Mouse (Mus musculus): ENCODE data around the gene Olfml1. TPM values are rescaled to one million over a fixed set of nuclear protein-coding genes. Genes with fewer than 3 reads are reported as not detected.

The Olfml1 gene
- polyA plus RNA-seq (2021), result not detected

GRCm38 (mm10) chr7:107567261-107567671 lies at the start of gene Olfml1:
Olfml1 (plus strand) TSS chr7:107567446.
- ATAC-seq (no peak), DNase-seq (ENCODE audit: low read depth, low spot score) (no peak)
- H3K27me3 ChIP-seq, result peaks cover 6% of the 10 kb centered on the region
- in situ Hi-C loops (cut with MboI; ENCODE audit: low pct_unique_long_range_greater_than_20kb), result no loop called here
- ChIA-PET CTCF (no interaction called here), POLR2A (no interaction called here)
- TF ChIP-seq CTCF (IDR thresholded peaks at IDR 0.05), result no peak

- DNase-seq (ENCODE audit: low read depth, low spot score) (no peak), ATAC-seq (no peak)
- H3K27me3 ChIP-seq, result no peaks in the 10 kb centered on the region
- in situ Hi-C loops (cut with MboI; ENCODE audit: low pct_unique_long_range_greater_than_20kb), result no loop called here
- ChIA-PET CTCF (no interaction called here), POLR2A (no interaction called here)
- TF ChIP-seq CTCF (IDR thresholded peaks at IDR 0.05), result no peak
These were observed 47.8 kb upstream of the Olfml1 start for GRCm38 (mm10) chr7:107519256-107520025.

- no peak for ATAC-seq
These were observed 45.8 kb upstream of the Olfml1 start for GRCm38 (mm10) chr7:107521411-107521810.

GRCm38 (mm10) chr7:107526299-107526698 lies 40.9 kb upstream of the Olfml1 start:
- ATAC-seq (no peak), DNase-seq (ENCODE audit: low read depth, low spot score) (no peak)
- peaks cover 8% of the 10 kb centered on the region for H3K27me3 ChIP-seq
- in situ Hi-C loops (cut with MboI; ENCODE audit: low pct_unique_long_range_greater_than_20kb), result no loop called here
- CTCF ChIA-PET, result interaction anchor here (0.8 to 1.4 kb wide), 5 partner anchors 8 to 309 kb away, joined by 3 to 4 read pairs (median 3); no protein-coding TSS in a partner anchor
- TF ChIP-seq CTCF (IDR thresholded peaks at IDR 0.05), result peak; percentile 63
- POLR2A ChIA-PET, result no interaction called here

More at GRCm38 (mm10) chr7:107521411-107521810, 45.8 kb upstream of the Olfml1 start:
- peaks cover 8% of the 10 kb centered on the region for H3K27me3 ChIP-seq
- CTCF ChIA-PET, result no interaction called here
- TF ChIP-seq CTCF (IDR thresholded peaks at IDR 0.05), result no peak
- POLR2A ChIA-PET, result no interaction called here
- in situ Hi-C loops (cut with MboI; ENCODE audit: low pct_unique_long_range_greater_than_20kb), result no loop called here
- no peak for DNase-seq (ENCODE audit: low read depth, low spot score)

- CTCF ChIA-PET, result no interaction called here
- in situ Hi-C loops (cut with MboI; ENCODE audit: low pct_unique_long_range_greater_than_20kb), result no loop called here
- H3K27me3 ChIP-seq, result peaks cover 8% of the 10 kb centered on the region
- DNase-seq (ENCODE audit: low read depth, low spot score) (no peak), ATAC-seq (no peak)
- POLR2A ChIA-PET, result no interaction called here
- no peak for TF ChIP-seq CTCF (IDR thresholded peaks at IDR 0.05)
These were observed 39.0 kb upstream of the Olfml1 start for GRCm38 (mm10) chr7:107528169-107528772.

GRCm38 (mm10) chr7:107529364-107529763 lies 37.9 kb upstream of the Olfml1 start:
- in situ Hi-C loops (cut with MboI; ENCODE audit: low pct_unique_long_range_greater_than_20kb), result no loop called here
- TF ChIP-seq CTCF (IDR thresholded peaks at IDR 0.05), result no peak
- H3K27me3 ChIP-seq, result peaks cover 8% of the 10 kb centered on the region
- no peak for DNase-seq (ENCODE audit: low read depth, low spot score)
- ATAC-seq, result no peak
- POLR2A ChIA-PET, result no interaction called here
- CTCF ChIA-PET, result no interaction called here

GRCm38 (mm10) chr7:107535311-107535710 lies 31.9 kb upstream of the Olfml1 start:
- in situ Hi-C loops (cut with MboI; ENCODE audit: low pct_unique_long_range_greater_than_20kb), result no loop called here
- ChIA-PET CTCF (interaction anchor here (1.5 kb wide), 1 partner anchor 9 kb away, joined by 4 read pairs; no protein-coding TSS in a partner anchor), POLR2A (no interaction called here)
- no peak for DNase-seq (ENCODE audit: low read depth, low spot score)
- no peak for TF ChIP-seq CTCF (IDR thresholded peaks at IDR 0.05)
- no peak for ATAC-seq
- peaks cover 2% of the 10 kb centered on the region for H3K27me3 ChIP-seq

- DNase-seq (ENCODE audit: low read depth, low spot score) (no peak), ATAC-seq (no peak)
- H3K27me3 ChIP-seq, result peaks cover 10% of the 10 kb centered on the region
- CTCF ChIA-PET, result interaction anchor here (1.5 kb wide), 1 partner anchor 10 kb away, joined by 4 read pairs; no protein-coding TSS in a partner anchor
- POLR2A ChIA-PET, result no interaction called here
- in situ Hi-C loops (cut with MboI; ENCODE audit: low pct_unique_long_range_greater_than_20kb), result no loop called here
- TF ChIP-seq CTCF (IDR thresholded peaks at IDR 0.05), result no peak
These were observed 30.7 kb upstream of the Olfml1 start for GRCm38 (mm10) chr7:107536516-107536915.

- ChIA-PET POLR2A (no interaction called here), CTCF (no interaction called here)
- TF ChIP-seq CTCF (IDR thresholded peaks at IDR 0.05), result no peak
- in situ Hi-C loops (cut with MboI; ENCODE audit: low pct_unique_long_range_greater_than_20kb), result no loop called here
- no peak for DNase-seq (ENCODE audit: low read depth, low spot score)
- peaks cover 11% of the 10 kb centered on the region for H3K27me3 ChIP-seq
- no peak for ATAC-seq
These were observed 27.2 kb upstream of the Olfml1 start for GRCm38 (mm10) chr7:107540034-107540433.

GRCm38 (mm10) chr7:107545011-107545410 lies 22.2 kb upstream of the Olfml1 start:
- DNase-seq (ENCODE audit: low read depth, low spot score) (no peak), ATAC-seq (no peak)
- in situ Hi-C loops (cut with MboI; ENCODE audit: low pct_unique_long_range_greater_than_20kb), result no loop called here
- ChIA-PET CTCF (no interaction called here), POLR2A (no interaction called here)
- TF ChIP-seq CTCF (IDR thresholded peaks at IDR 0.05), result no peak
- peaks cover 14% of the 10 kb centered on the region for H3K27me3 ChIP-seq

- no peak for TF ChIP-seq CTCF (IDR thresholded peaks at IDR 0.05)
- CTCF ChIA-PET, result no interaction called here
- POLR2A ChIA-PET, result no interaction called here
- in situ Hi-C loops (cut with MboI; ENCODE audit: low pct_unique_long_range_greater_than_20kb), result no loop called here
- ATAC-seq, result no peak
- DNase-seq (ENCODE audit: low read depth, low spot score), result no peak
- H3K27me3 ChIP-seq, result peaks cover 4% of the 10 kb centered on the region
These were observed 19.4 kb upstream of the Olfml1 start for GRCm38 (mm10) chr7:107547872-107548271.
